Mouse (Mus musculus) T-cell, adult 2 months (primary cell): ENCODE results near the gene Clec4a3.
"Not testable (repeated sequence)": the region's sequence is repeated elsewhere in the genome, so short reads cannot be mapped to it uniquely, and the experiment has no call there.

ENCODE experiments used
- DNase-seq: peaks from one replicate; pipeline ENCODE4 v3.0.0; 2022; ENCODE audit warnings: low spot score

Gene Clec4a3

GRCm38 (mm10) chr6:122952401-122952800 is at the start of gene Clec4a3:
Gene Clec4a3, plus strand, starts transcription at chr6:122952515.
- no peak for DNase-seq

- no peak for DNase-seq
Observed at GRCm38 (mm10) chr6:122919922-122920321, 32.4 kb upstream of the Clec4a3 start.

- no peak for DNase-seq
Observed at GRCm38 (mm10) chr6:122921451-122921850, 30.9 kb upstream of the Clec4a3 start, which contains the start of gene Clec4a1. Gene Clec4a1, plus strand, starts transcription at chr6:122921848.

GRCm38 (mm10) chr6:122934845-122935244 is 17.5 kb upstream of the Clec4a3 start:
- DNase-seq, result no peak

GRCm38 (mm10) chr6:122939618-122940017 is 12.7 kb upstream of the Clec4a3 start:
- DNase-seq, result no peak

- DNase-seq, result no peak
Observed at GRCm38 (mm10) chr6:122946760-122947159, 5.6 kb upstream of the Clec4a3 start.

- no peak for DNase-seq
Observed at GRCm38 (mm10) chr6:122964562-122964961, 12.2 kb downstream of the Clec4a3 start.

- DNase-seq, result no peak
Observed at GRCm38 (mm10) chr6:122969048-122969447, 16.7 kb downstream of the Clec4a3 start.

GRCm38 (mm10) chr6:122989876-122990437 is 37.6 kb downstream of the Clec4a3 start, which contains the start of gene Clec4a4:
Gene Clec4a4, plus strand, starts transcription at chr6:122990367.
- no peak for DNase-seq

- not testable (repeated sequence) for DNase-seq
Observed at GRCm38 (mm10) chr6:123004696-123005095, 52.4 kb downstream of the Clec4a3 start.

- no peak for DNase-seq
Observed at GRCm38 (mm10) chr6:123005591-123005990, 53.3 kb downstream of the Clec4a3 start.
